Mouse (Mus musculus) gastrocnemius, postnatal 14 days (tissue): ENCODE data around the gene Slco2a1. TPM values are rescaled to one million over a fixed set of nuclear protein-coding genes. Genes with fewer than 3 reads are reported as not detected.

Experiments
- DNase-seq: peaks from one replicate; pipeline ENCODE4 v3.0.0; 2021; ENCODE audit warnings: mixed read lengths
- intact Hi-C: fragments of 180-260 bp; cut with DNase I; formaldehyde crosslinking; loops from one replicate; pipeline ENCODE4 v1.15.1; 2025; ENCODE audit warnings: low total_unique reads
- total RNA-seq, 2 experiments: library from RNA; stranded (reverse); gene quantifications; 2 replicates each; pipeline ENCODE4 v1.2.3; 2021

Gene Slco2a1
- total RNA-seq, 2 experiments from 2014 or later = 0.62 to 0.78 TPM

GRCm38 (mm10) chr9:102980420-102980819 is 8.1 kb upstream of the Slco2a1 start:
- DNase-seq = no peak
- intact Hi-C loops = no loop called here

DNA sequence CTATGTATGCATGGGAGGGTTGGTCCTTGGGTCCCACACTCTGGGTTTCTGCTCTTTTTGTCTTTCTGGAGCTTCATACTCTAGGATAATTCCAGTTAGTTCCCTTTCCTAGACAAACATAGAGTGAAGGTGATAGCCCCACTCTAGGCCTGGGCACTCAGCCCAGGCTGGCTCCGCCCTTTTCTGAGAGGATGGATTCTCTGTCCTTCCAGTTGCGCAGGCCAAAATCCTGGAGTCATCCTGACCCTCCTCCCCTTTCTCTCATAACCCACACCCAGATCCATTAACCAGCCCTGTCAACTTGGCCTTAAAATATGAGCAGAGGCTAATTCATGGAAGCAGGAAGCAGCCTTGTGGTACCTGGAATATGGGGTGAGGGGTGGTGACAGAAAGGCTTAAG is 6.7 kb upstream of the Slco2a1 start:
- DNase-seq = peak; percentile 24
- intact Hi-C loops = no loop called here

DNA sequence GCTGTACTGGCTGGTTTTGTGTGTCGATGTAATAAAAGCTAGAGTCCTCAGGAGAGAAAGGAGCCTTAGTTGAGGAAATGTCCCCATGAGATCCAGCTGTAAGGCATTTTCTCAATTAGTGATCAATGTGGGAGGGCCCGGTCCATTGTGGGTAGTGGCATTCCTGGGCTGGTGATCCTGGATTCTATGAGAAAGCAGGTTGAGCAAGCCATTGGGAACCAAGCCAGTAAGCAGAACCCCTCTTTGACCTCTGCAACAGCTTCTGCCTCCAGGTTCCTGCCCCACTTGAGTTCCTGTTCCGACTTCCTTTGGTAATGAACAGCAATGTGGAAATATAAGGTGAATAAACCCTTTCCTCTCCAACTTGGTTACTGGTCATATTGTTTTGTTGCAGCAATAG is 6.1 kb upstream of the Slco2a1 start:
- DNase-seq = no peak
- intact Hi-C loops = no loop called here

DNA sequence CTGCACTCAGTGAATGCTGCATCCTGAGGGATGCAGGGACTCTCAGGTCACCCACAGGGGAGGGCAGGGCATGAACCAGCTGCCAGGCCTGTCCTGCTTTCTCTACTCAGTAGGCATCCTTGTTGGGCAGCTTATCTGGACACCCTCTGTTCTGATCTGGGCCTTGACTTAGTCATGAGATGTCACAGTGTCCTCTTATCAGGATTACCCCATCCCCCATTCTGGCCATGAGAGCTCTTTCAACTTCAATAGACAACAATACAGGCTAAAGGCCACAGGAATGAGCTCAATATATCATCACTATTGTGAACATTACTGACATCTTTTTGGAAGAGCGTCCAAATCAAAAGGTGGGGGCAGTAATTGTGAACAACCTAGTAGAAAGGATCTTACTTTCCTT is 3.4 kb upstream of the Slco2a1 start:
- no peak for DNase-seq
- intact Hi-C loops = no loop called here

- no peak for DNase-seq
- intact Hi-C loops = no loop called here
These were observed 2.6 kb upstream of the Slco2a1 start for GRCm38 (mm10) chr9:102985939-102986338.

GRCm38 (mm10) chr9:102990306-102991133 is 2.0 kb downstream of the Slco2a1 start:
- intact Hi-C loops = no loop called here
- no peak for DNase-seq

DNA sequence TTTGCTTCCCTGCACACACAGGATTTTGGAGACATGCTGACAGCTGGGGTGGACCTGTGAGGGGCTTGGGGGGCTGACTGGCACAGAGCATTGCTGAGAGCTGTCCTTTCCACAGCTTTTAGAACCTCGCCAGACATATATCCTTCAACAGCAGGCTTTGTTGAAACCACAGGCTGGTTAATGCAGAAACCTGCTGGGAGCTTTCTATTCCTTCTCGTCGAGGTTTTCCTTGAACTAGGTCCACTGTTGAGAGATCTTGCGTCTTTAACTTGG is 2.6 kb downstream of the Slco2a1 start:
- intact Hi-C loops = no loop called here
- no peak for DNase-seq

- intact Hi-C loops = no loop called here
- DNase-seq = no peak
These were observed 4.4 kb downstream of the Slco2a1 start for GRCm38 (mm10) chr9:102992877-102993276.

- DNase-seq = no peak
- intact Hi-C loops = no loop called here
These were observed 5.3 kb downstream of the Slco2a1 start for GRCm38 (mm10) chr9:102993764-102994163.

- DNase-seq = no peak
- intact Hi-C loops = no loop called here
These were observed 7.5 kb downstream of the Slco2a1 start for GRCm38 (mm10) chr9:102995800-102996635.

GRCm38 (mm10) chr9:103000384-103000783 is 11.9 kb downstream of the Slco2a1 start:
- no peak for DNase-seq

DNA sequence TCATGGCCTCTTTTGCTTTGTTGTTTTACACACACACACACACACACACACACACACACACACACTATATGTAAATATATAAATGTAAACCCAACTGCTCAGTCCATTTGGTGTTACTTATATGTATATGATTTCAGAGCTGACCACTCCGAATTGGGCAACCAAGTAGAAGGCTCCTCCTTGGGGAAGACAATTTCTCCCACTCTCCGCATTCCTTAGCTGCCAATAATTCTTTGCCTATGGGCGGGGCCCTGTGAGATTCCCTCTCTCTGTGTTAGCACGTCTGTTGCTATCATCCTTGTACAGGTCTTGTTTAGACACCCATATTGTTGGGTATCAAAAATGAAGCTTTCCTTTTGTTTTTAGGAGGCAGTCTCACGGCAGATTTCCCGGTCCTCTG is 15.8 kb downstream of the Slco2a1 start:
- no peak for DNase-seq
- intact Hi-C loops = no loop called here

More at GRCm38 (mm10) chr9:103000384-103000783, 11.9 kb downstream of the Slco2a1 start:
- intact Hi-C loops = no loop called here

- intact Hi-C loops = no loop called here
- DNase-seq = peak; percentile 17
These were observed 19.2 kb downstream of the Slco2a1 start for GRCm38 (mm10) chr9:103007699-103008078.

GRCm38 (mm10) chr9:103008079-103008855 is 19.8 kb downstream of the Slco2a1 start:
- intact Hi-C loops = no loop called here
- peak; percentile 17 for DNase-seq

DNA sequence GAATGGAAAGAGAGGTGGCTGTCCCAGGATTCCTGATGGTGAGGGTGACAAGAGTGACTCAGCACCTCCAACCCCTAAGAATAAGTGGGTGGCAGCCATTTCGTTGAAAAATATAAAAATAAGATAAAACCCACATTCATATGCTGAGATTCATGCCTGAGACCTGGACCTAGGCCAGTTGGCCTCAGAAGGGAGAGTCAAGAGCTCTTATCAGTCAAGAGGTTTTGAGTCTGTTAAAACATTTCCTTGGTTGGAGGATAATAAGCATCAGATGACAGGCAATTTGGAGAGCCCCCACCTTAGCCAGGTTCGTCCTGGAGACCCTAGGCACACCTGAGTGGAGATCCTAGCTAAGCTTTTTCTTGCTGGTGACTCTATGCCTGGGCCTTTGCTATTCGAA is 21.6 kb downstream of the Slco2a1 start:
- no peak for DNase-seq
- intact Hi-C loops = no loop called here

DNA sequence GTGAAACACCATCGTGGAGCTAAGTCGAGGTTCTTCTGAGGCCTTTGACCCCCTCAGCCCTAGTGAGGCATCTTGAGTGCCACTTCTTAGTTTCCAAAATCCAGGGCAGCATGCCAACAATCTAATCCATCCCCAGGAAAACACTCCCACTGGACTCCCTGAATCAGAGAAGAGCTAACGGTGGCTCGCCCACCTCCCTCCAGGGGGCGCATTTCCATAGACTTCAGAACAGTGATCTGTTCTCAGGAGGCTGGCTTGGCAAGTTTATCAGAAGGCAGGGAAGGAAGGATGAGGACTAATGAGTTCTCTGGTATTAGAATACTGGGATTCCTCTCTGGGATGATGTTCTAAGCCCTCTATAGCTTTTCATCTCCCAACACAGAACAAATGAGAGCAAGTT is 24.9 kb downstream of the Slco2a1 start:
- peak; percentile 32 for DNase-seq
- intact Hi-C loops = no loop called here

GRCm38 (mm10) chr9:103014686-103015085 is 26.2 kb downstream of the Slco2a1 start:
- DNase-seq = no peak
- intact Hi-C loops = no loop called here

- DNase-seq = no peak
- intact Hi-C loops = no loop called here
These were observed 35.6 kb downstream of the Slco2a1 start for GRCm38 (mm10) chr9:103024116-103024515.

- intact Hi-C loops = no loop called here
- no peak for DNase-seq
These were observed 38.8 kb downstream of the Slco2a1 start for GRCm38 (mm10) chr9:103027150-103027889.

- no peak for DNase-seq
- intact Hi-C loops = no loop called here
These were observed 40.5 kb downstream of the Slco2a1 start for GRCm38 (mm10) chr9:103029012-103029411.
